Mouse (Mus musculus) heart, postnatal 0 days (tissue): ENCODE measurements at regions not wholly inside any gene's neighbourhood (a gene's known extent, or its start where the extent isn't known, plus 50 kb on each side); places are given as distances from the start of the nearest gene placed in this dataset.

Experiments
- CTCF ChIP-seq: IDR thresholded peaks from 2 replicates; pipeline ENCODE4 v1.5.1; 2016; ENCODE audit warnings: antibody characterized with exemption, control low read depth, low read depth
- EP300 ChIP-seq: IDR thresholded peaks from 2 replicates; pipeline ENCODE4 v1.6.1; 2016; ENCODE audit warnings: antibody characterized with exemption, low read depth

DNA sequence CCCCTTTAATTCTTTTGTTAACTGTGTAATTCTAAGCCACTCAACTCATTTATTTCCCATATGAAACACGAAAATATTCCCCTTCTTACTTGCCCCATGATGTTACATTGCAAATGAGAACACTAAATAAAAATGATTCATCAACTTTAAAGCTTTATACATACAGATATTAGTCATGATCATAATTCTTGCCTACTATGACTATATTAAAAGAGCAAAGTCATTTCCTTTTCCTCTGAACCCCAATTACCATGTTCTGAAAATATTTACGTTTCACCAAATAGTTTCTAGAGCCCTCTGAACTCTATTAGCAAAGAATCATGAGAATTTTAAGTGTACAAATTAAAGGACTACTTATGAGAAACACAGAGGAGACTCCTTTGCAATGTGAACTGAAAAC, 105.4 kb downstream of the Gm12728 start:
- TF ChIP-seq CTCF (no peak), EP300 (no peak)
